Mouse (Mus musculus): Measurements from ENCODE around the gene Rassf3.

DNA sequence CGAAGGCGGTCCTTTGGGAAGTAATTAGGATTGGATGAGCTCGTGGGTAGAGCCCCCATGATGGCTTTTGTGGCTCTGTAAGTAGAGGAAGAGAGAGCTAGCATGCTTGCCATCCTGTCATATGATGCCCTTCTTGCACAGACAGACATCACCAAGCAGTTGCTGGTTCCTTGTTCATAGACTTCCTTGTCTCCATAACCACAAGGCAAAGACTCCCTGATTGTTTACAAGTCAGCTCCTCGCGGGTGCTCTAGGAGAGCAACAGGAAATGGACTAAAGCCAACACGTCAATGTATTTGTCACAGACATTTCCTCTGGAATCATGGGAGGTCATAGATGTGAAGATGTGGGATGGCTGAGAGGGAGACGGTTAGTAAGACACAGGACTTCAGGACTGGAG is 20.5 kb upstream of the Rassf3 start:
- TF ChIP-seq GATA1 (IDR thresholded peaks at IDR 0.05; ENCODE audit: low read length): no peak
- TF ChIP-seq TAL1 (IDR thresholded peaks at IDR 0.05; ENCODE audit: low read length): no peak
